ENCODE assay signal across 22 mouse cellular contexts in genomic region chr3:108111320-108111719, GRCm38 (mm10). TPM values are rescaled to one million over a fixed set of nuclear protein-coding genes. Genes with fewer than 3 reads are reported as not detected.
"Had no signal": no experiment of that assay in that cellular context is flagged by ENCODE, and none has a peak within 500 bp of the region (broad histone marks: within the 10 kb centered on the region; RNA-seq: fewer than 3 reads in every experiment).

No protein-coding gene starts in this region.

- H3K4me1 ChIP-seq: midbrain, embryonic 13.5 days; midbrain, embryonic 15.5 days; neural tube, embryonic 12.5 days; stomach, embryonic 15.5 days had no signal

- DNase-seq: liver, postnatal 0 days; lung, adult 2 months; lung, postnatal 10 days; lung, postnatal 36 days; right cerebral cortex, postnatal 14 days; right cerebral cortex, postnatal 4 days; thymus, adult 2 months; thymus, postnatal 25 days; thymus, postnatal 4 days had no signal

- H3K9ac ChIP-seq: liver, postnatal 0 days; midbrain, embryonic 13.5 days; midbrain, embryonic 15.5 days; neural tube, embryonic 12.5 days; stomach, embryonic 15.5 days had no signal

- H3K27me3 ChIP-seq: megakaryocyte, embryonic 14.5 days; midbrain, embryonic 13.5 days; midbrain, embryonic 15.5 days; neural tube, embryonic 12.5 days; stomach, embryonic 15.5 days had no signal

- H3K9me3 ChIP-seq: megakaryocyte, embryonic 14.5 days; midbrain, embryonic 13.5 days; midbrain, embryonic 15.5 days; neural tube, embryonic 12.5 days; stomach, embryonic 15.5 days had no signal

- H3K27ac ChIP-seq: macrophage; midbrain, embryonic 13.5 days; midbrain, embryonic 15.5 days; neural tube, embryonic 12.5 days; stomach, embryonic 15.5 days; stomach, postnatal 0 days had no signal

- H3K4me3 ChIP-seq: megakaryocyte, embryonic 14.5 days; midbrain, embryonic 13.5 days; midbrain, embryonic 15.5 days; neural tube, embryonic 12.5 days; stomach, embryonic 15.5 days had no signal

- H3K4me2 ChIP-seq: midbrain, embryonic 11.5 days; midbrain, embryonic 13.5 days; midbrain, embryonic 15.5 days; neural tube, embryonic 12.5 days; stomach, embryonic 15.5 days had no signal

- ATAC-seq: liver, postnatal 0 days; midbrain, embryonic 13.5 days; midbrain, embryonic 15.5 days had no signal

RNA-seq across cellular contexts. Expression of gene Gnat2, which starts 18.7 kb away (rescaled TPM):
- total RNA-seq: midbrain, postnatal 0 days; monocyte, adult 5-6 weeks; neutrophil, adult 5-6 weeks had no signal
- polyA plus RNA-seq: lung, adult 2 months; macrophage had no signal

RNA-seq across cellular contexts. Expression of gene Gpr61, which starts 43.4 kb away (rescaled TPM):
- total RNA-seq: megakaryocyte progenitor cell, adult 5-6 weeks; monocyte, adult 5-6 weeks had no signal
- polyA plus RNA-seq: liver, postnatal 0 days; lung, adult 2 months; macrophage; spleen, adult 2 months; thymus, adult 2 months had no signal
